Mouse (Mus musculus) heart, postnatal 0 days (tissue): ENCODE data around the gene Ptgir.
"Not testable (repeated sequence)": the region's sequence is repeated elsewhere in the genome, so short reads cannot be mapped to it uniquely, and the experiment has no call there.

Experiments used
- CTCF ChIP-seq: IDR thresholded peaks from 2 replicates; pipeline ENCODE4 v1.5.1; 2016; ENCODE audit warnings: antibody characterized with exemption, control low read depth, low read depth
- EP300 ChIP-seq: IDR thresholded peaks from 2 replicates; pipeline ENCODE4 v1.6.1; 2016; ENCODE audit warnings: antibody characterized with exemption, low read depth

GRCm38 (mm10) chr7:16953776-16954175, 47.5 kb downstream of the Ptgir start:
- TF ChIP-seq CTCF, EP300: not testable (repeated sequence)
